Mouse (Mus musculus) retina, embryonic 14.5 days (tissue): ENCODE data around the gene Gm10073.

ENCODE experiments used
- DNase-seq: peaks from one replicate; pipeline ENCODE4 v3.0.0-alpha.2; 2015; ENCODE audit warnings: low spot score

Gene Gm10073

GRCm38 (mm10) chr8:106550906-106551305, 22.4 kb downstream of the Gm10073 start:
- no peak for DNase-seq

DNA sequence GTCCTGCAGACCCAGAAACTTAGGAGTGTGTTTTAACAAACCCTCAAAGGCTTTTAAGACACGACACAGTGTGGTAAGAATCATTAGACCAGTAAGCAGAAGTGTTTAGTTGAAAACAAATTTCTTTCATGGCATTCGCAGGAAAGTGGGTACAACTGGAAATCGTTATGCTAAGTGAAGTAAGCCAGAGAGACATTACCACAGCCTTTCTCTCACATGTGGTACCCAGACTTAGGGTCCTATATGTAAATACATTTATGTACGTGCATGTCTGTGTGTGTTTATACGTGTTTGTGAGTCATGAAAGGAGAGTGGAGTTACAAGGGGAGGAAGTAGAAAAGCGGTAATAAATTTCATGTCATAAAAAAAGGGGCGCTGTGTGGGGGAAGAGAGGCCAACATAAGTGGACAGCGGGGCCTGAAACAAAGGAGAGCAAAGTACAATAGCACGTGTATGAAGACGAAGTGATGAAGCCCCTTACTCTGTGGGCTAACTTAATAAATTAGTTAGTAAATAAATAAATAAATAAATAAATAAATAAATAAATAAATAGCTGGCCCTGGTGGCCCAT, 24.8 kb downstream of the Gm10073 start:
- DNase-seq, result no peak

- no peak for DNase-seq
Observed at GRCm38 (mm10) chr8:106546746-106547145, 26.5 kb downstream of the Gm10073 start.

DNA sequence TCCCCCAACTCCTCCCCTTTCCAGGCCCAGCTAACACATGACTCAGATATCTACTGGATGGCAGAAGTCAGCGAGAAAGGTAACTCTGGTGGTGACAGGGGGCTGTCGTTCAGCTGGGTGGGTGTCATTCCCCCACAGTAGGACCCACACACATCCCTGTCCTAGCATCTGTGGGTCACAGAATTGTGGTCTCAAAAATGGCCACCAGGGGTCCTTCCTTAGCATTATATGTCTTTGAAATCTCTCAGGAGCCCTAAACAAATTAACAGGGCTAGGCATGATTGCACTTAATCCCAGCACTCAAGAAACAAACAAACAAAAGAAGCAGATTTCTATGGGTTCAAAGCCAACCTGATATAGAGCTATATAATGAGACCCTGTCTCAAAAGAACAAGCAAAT, 28.1 kb downstream of the Gm10073 start:
- DNase-seq, result peak; percentile 25

- DNase-seq, result no peak
Observed at GRCm38 (mm10) chr8:106543043-106543442, 30.2 kb downstream of the Gm10073 start.

- no peak for DNase-seq
Observed at GRCm38 (mm10) chr8:106541002-106541401, 32.3 kb downstream of the Gm10073 start.

DNA sequence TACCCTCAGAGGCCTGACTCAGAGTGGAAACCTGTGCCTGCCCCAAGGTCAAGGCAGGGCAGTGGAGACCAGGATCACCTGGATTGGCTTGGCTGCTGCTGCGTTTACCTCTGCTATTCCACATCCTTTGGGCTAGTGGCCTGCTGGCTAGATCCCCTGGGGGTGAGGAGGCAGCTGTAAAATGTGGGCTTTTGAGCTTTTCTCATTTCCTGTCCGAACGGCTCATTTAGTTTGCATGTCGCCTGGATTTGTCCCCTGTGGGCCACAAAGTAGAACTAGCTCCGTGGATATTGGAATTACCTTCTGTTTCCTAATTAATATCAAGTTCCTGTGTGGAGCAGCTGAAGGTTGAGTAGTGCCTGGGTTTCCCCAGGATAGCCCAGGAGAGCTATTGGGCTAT, 34.1 kb downstream of the Gm10073 start:
- no peak for DNase-seq

DNA sequence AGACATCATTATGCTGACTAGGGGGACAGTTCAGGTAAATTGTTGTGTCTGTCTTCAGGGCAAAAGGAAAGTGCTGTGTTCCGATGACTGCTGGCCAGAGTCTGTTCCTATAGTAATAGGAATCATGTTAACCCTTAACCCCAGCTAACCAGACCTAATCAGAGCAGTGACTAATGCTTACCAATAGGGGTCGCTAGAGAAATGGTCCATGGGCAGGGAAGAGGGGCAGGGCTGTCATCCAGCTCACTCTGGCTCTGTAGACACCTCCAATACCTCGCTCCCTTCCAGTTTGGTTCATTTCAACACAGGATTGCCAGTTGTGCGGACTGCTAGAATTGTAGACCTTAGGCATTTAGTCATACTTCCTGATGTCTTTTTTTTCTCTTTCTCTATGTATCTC, 37.8 kb downstream of the Gm10073 start:
- peak; percentile 36 for DNase-seq

DNA sequence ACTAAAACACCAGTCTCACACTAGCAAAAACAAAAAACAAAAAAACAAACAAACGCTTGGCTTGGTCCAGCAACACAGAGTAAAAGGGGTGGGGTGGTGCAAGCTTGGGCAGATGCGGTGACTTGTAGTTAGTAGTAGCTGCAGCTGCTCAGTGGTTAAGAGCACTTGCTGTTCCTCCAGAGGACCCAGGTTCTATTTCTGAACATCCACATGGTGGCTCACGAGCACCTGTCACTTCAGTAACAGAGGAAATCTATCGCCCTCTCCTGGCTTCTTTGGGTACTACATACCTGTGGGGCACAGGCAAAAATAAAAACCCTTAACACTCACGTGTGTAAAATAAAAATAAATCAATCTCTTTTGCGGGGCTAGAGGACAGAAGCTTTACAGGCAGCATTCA, 38.8 kb downstream of the Gm10073 start:
- DNase-seq, result peak; percentile 79

DNA sequence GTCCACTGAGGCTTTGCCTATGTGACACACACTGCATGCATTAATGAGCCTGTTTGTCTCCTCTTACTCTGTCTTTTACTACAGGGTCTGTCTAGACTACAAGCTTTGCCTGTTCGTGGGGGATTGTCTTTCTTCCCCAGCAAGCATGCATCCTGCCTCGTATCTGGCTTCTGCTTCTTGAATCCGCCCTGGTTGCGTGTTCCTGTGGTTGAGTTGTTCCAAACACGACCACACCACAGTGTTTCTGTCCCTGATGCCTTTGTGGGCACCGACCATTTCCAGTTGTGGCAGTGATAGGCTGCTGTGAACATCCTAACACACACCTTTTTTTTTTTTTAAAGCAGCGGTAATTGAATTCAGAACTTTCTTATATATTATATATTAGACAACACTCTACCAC, 39.6 kb downstream of the Gm10073 start:
- DNase-seq, result no peak

GRCm38 (mm10) chr8:106530566-106530965, 42.7 kb downstream of the Gm10073 start:
- peak; percentile 20 for DNase-seq

- no peak for DNase-seq
Observed at GRCm38 (mm10) chr8:106529885-106530482, 43.3 kb downstream of the Gm10073 start.

DNA sequence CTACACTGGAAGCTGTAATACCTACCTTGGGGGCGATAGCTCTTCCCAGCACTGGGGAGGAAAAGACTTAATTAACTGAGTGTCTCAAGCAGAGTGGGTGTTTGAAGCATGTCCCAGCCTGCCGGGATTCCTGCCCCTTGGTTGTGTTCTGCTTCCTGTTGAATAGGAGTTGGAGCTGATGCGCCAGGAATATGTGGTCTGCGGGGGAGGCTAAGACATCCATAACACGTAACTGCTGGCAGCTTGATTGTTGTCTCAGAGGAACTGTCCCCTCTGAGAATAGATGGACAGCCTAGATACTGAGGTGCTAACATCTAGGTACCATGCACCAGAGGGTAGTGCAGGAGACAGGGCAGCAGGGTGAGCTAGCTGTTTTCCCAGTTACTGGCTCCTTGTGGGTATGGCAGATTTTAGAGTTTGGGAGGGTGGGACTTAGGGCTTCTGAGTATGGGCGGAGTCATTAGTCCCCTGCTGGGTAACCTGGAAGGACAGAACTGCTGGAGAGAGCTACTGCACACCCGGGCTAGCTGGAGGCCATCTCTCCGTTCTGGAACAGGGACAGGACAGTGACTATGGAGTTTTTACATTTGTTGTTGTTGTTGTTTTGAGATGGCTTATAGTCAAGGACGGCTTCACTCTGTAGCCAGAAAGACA, 44.5 kb downstream of the Gm10073 start:
- no peak for DNase-seq

- peak; percentile 24 for DNase-seq
Observed at GRCm38 (mm10) chr8:106527241-106528036, 45.8 kb downstream of the Gm10073 start.

- DNase-seq, result no peak
Observed at GRCm38 (mm10) chr8:106526725-106527124, 46.5 kb downstream of the Gm10073 start.
